Mouse (Mus musculus) ovary, postnatal 14 days (tissue): Measurements from ENCODE around the gene Cntfr.
A peak's percentile ranks its signal among the peaks of the same experiment; 100 is the strongest.

Experiments
- DNase-seq: peaks from one replicate; pipeline ENCODE4 v3.0.0; 2022; ENCODE audit warnings: low spot score

Gene Cntfr

GRCm38 (mm10) chr4:41696930-41697841, at the start of gene Cntfr:
Gene Cntfr, minus strand, starts transcription at chr4:41697089.
- DNase-seq = peak; percentile 82

- no peak for DNase-seq
These were observed 48.1 kb upstream of the Cntfr start for GRCm38 (mm10) chr4:41745021-41745420.

GRCm38 (mm10) chr4:41744131-41744530, 47.2 kb upstream of the Cntfr start:
- DNase-seq = no peak

GRCm38 (mm10) chr4:41741158-41741560, 44.3 kb upstream of the Cntfr start:
- DNase-seq = peak; percentile 77

- DNase-seq = no peak
These were observed 43.7 kb upstream of the Cntfr start for GRCm38 (mm10) chr4:41740380-41741157.

- DNase-seq = no peak
These were observed 42.4 kb upstream of the Cntfr start for GRCm38 (mm10) chr4:41739260-41739659.

GRCm38 (mm10) chr4:41738256-41738603, 41.3 kb upstream of the Cntfr start:
- no peak for DNase-seq

GRCm38 (mm10) chr4:41737602-41738255, 40.8 kb upstream of the Cntfr start:
- DNase-seq = peak; percentile 61

- no peak for DNase-seq
These were observed 34.3 kb upstream of the Cntfr start, which contains the start of gene Arid3c for GRCm38 (mm10) chr4:41731052-41731765. Gene Arid3c, minus strand, starts transcription at chr4:41731142.

GRCm38 (mm10) chr4:41726826-41727621, 30.1 kb upstream of the Cntfr start:
- DNase-seq = no peak

GRCm38 (mm10) chr4:41722918-41723351, 26.0 kb upstream of the Cntfr start, which contains the start of gene Dctn3:
Gene Dctn3, minus strand, starts transcription at chr4:41723170.
- peak; percentile 69 for DNase-seq

GRCm38 (mm10) chr4:41716834-41717233, 19.9 kb upstream of the Cntfr start:
- no peak for DNase-seq

GRCm38 (mm10) chr4:41715596-41715995, 18.7 kb upstream of the Cntfr start:
- DNase-seq = no peak

- no peak for DNase-seq
These were observed 18.2 kb upstream of the Cntfr start for GRCm38 (mm10) chr4:41715082-41715481.

GRCm38 (mm10) chr4:41714276-41714675, 17.4 kb upstream of the Cntfr start:
- peak; percentile 50 for DNase-seq

- DNase-seq = peak; percentile 75
These were observed 16.5 kb upstream of the Cntfr start, which contains the start of gene Rpp25l for GRCm38 (mm10) chr4:41713197-41714067. Gene Rpp25l, minus strand, starts transcription at chr4:41713534.

GRCm38 (mm10) chr4:41712421-41713196, 15.7 kb upstream of the Cntfr start:
- no peak for DNase-seq

GRCm38 (mm10) chr4:41711705-41712375, 15.0 kb upstream of the Cntfr start:
- no peak for DNase-seq
